Mouse (Mus musculus) midbrain, embryonic 13.5 days (tissue): ENCODE results near the gene Dlgap4. TPM values are rescaled to one million over a fixed set of nuclear protein-coding genes. Genes with fewer than 3 reads are reported as not detected.

ENCODE experiments used
- ATAC-seq: fragments of 200-750 bp; cut with Nextera tagmentation; 2 replicates; pipeline ENCODE4 v1.8.0; 2017; ENCODE audit warnings: mild to moderate bottlenecking, moderate TSS enrichment, moderate library complexity
- H3K27ac ChIP-seq: fragments of 300-500 bp; sonication (generic); 2 replicates; pipeline ENCODE4 v1.5.1; 2015; ENCODE audit warnings: inconsistent platforms, mild to moderate bottlenecking, moderate library complexity
- H3K27me3 ChIP-seq: fragments of 300-500 bp; sonication (generic); 2 replicates; pipeline ENCODE4 v1.6.1; 2015; ENCODE audit warnings: mild to moderate bottlenecking, inconsistent platforms
- H3K36me3 ChIP-seq: fragments of 300-500 bp; sonication (generic); 2 replicates; pipeline ENCODE4 v1.6.1; 2015; ENCODE audit warnings: mild to moderate bottlenecking, inconsistent platforms
- H3K4me1 ChIP-seq: fragments of 300-500 bp; sonication (generic); replicated peaks from 2 replicates; pipeline ENCODE4 v1.6.1; 2015; ENCODE audit warnings: inconsistent platforms
- H3K4me2 ChIP-seq: fragments of 300-500 bp; sonication (generic); replicated peaks from 2 replicates; pipeline ENCODE4 v1.6.1; 2015; ENCODE audit warnings: moderate library complexity, mild to moderate bottlenecking, inconsistent platforms
- H3K4me3 ChIP-seq: fragments of 300-500 bp; sonication (generic); replicated peaks from 2 replicates; pipeline ENCODE4 v1.5.1; 2015; ENCODE audit warnings: mild to moderate bottlenecking, inconsistent platforms
- H3K9ac ChIP-seq: fragments of 300-500 bp; sonication (generic); replicated peaks from 2 replicates; pipeline ENCODE4 v1.6.1; 2015; ENCODE audit warnings: mild to moderate bottlenecking, inconsistent platforms
- H3K9me3 ChIP-seq: fragments of 300-500 bp; sonication (generic); 2 replicates; pipeline ENCODE4 v1.6.1; 2016; ENCODE audit warnings: mild to moderate bottlenecking, inconsistent platforms
- WGBS: fragments of 180-500 bp; shearing (Covaris S2); methylation state at CpG from one replicate; pipeline ENCODE4 v1.1.7; 2015; 5-methylcytosine and 5-hydroxymethylcytosine counted together
- polyA plus RNA-seq: library from polyadenylated mRNA; unstranded; fragments of >200 nt; fragmentation: Nextera tagmentation; extraction: Ambion mirVana; gene quantifications from 2 replicates; pipeline ENCODE4 v1.2.1, GENCODE M21; 2015

The Dlgap4 gene
- polyA plus RNA-seq, 1 experiment from 2014 or later = 242 TPM

GRCm38 (mm10) chr2:156719549-156720312, 106.2 kb downstream of the Dlgap4 start:
- ATAC-seq = no peak; the same call in 1 of the 2 replicates
- Histone ChIP-seq H3K4me3 (peak overlapping the region; percentile 93), H3K9me3 (no peaks in the 10 kb centered on the region), H3K36me3 (0 out of 2 replicates have a peak, but pooled peaks cover under 1% of the 10 kb centered on the region), H3K27ac (peak overlapping the region; percentile 93), H3K9ac (peak overlapping the region; percentile 78), H3K4me1 (peaks cover 57% of the 10 kb centered on the region), H3K27me3 (no peaks in the 10 kb centered on the region), H3K4me2 (peak overlapping the region; percentile 81)
- 87% methylated on average over 8 of the region's 8 CpGs for WGBS

- no peaks in the 10 kb centered on the region for H3K27me3 ChIP-seq
- H3K9me3 ChIP-seq = no peaks in the 10 kb centered on the region
- peak overlapping the region; percentile 78 for H3K9ac ChIP-seq
- H3K27ac ChIP-seq = peak overlapping the region; percentile 93
- no peaks in the 10 kb centered on the region for H3K36me3 ChIP-seq
- peak; percentile 17; the same call in 1 of the 2 replicates for ATAC-seq
- WGBS = 1% methylated on average over 10 of the region's 10 CpGs
- peak overlapping the region; percentile 81 for H3K4me2 ChIP-seq
- peaks cover 63% of the 10 kb centered on the region for H3K4me1 ChIP-seq
- peak overlapping the region; percentile 93 for H3K4me3 ChIP-seq
Measured at GRCm38 (mm10) chr2:156720313-156720674, 106.8 kb downstream of the Dlgap4 start.

- Histone ChIP-seq H3K36me3 (no peaks in the 10 kb centered on the region), H3K9me3 (no peaks in the 10 kb centered on the region), H3K4me2 (peak overlapping the region; percentile 81), H3K27ac (peak overlapping the region; percentile 93), H3K4me1 (peaks cover 69% of the 10 kb centered on the region), H3K4me3 (peak overlapping the region; percentile 93), H3K27me3 (no peaks in the 10 kb centered on the region), H3K9ac (peak overlapping the region; percentile 99)
- ATAC-seq = peak; percentile 89
- WGBS = under 1% methylated on average over 103 of the region's 114 CpGs
Measured at GRCm38 (mm10) chr2:156720675-156721553, 107.4 kb downstream of the Dlgap4 start.

- Histone ChIP-seq H3K9ac (peak overlapping the region; percentile 99), H3K27ac (peak overlapping the region; percentile 93), H3K4me2 (peak overlapping the region; percentile 81), H3K36me3 (no peaks in the 10 kb centered on the region), H3K4me3 (peak overlapping the region; percentile 93), H3K9me3 (no peaks in the 10 kb centered on the region), H3K27me3 (no peaks in the 10 kb centered on the region), H3K4me1 (peaks cover 74% of the 10 kb centered on the region)
- ATAC-seq = 0 out of 2 replicates have a peak, but pooled peaks have one; percentile 3
- 0% methylated on average over 17 of the region's 17 CpGs for WGBS
Measured at GRCm38 (mm10) chr2:156721554-156722070, 108.1 kb downstream of the Dlgap4 start.

GRCm38 (mm10) chr2:156722071-156722575, 108.6 kb downstream of the Dlgap4 start:
- Histone ChIP-seq H3K4me3 (peak overlapping the region; percentile 93), H3K9me3 (no peaks in the 10 kb centered on the region), H3K27me3 (no peaks in the 10 kb centered on the region), H3K9ac (peak overlapping the region; percentile 99), H3K27ac (peak overlapping the region; percentile 93), H3K36me3 (no peaks in the 10 kb centered on the region), H3K4me1 (peaks cover 76% of the 10 kb centered on the region), H3K4me2 (peak overlapping the region; percentile 81)
- peak; percentile 19; the same call in 1 of the 2 replicates for ATAC-seq
- under 1% methylated on average over 15 of the region's 15 CpGs for WGBS

GRCm38 (mm10) chr2:156722752-156723151, 109.2 kb downstream of the Dlgap4 start:
- peak overlapping the region; percentile 93 for H3K4me3 ChIP-seq
- H3K4me2 ChIP-seq = peak overlapping the region; percentile 81
- H3K27me3 ChIP-seq = no peaks in the 10 kb centered on the region
- H3K27ac ChIP-seq = no peak overlapping the region
- no peak for ATAC-seq
- H3K36me3 ChIP-seq = no peaks in the 10 kb centered on the region
- 42% methylated on average over 5 of the region's 5 CpGs for WGBS
- peak overlapping the region; percentile 99 for H3K9ac ChIP-seq
- no peaks in the 10 kb centered on the region for H3K9me3 ChIP-seq
- peaks cover 73% of the 10 kb centered on the region for H3K4me1 ChIP-seq

- H3K4me1 ChIP-seq = peaks cover 73% of the 10 kb centered on the region
Measured at GRCm38 (mm10) chr2:156723899-156724523, 110.5 kb downstream of the Dlgap4 start.

GRCm38 (mm10) chr2:156724871-156725270, 111.4 kb downstream of the Dlgap4 start:
- Histone ChIP-seq H3K27me3 (no peaks in the 10 kb centered on the region), H3K27ac (no peak overlapping the region), H3K9ac (peak overlapping the region; percentile 52; the same call in 1 of the 2 replicates), H3K4me3 (0 out of 2 replicates have a peak overlapping the region, but pooled peaks have one; percentile 93), H3K9me3 (no peaks in the 10 kb centered on the region), H3K36me3 (no peaks in the 10 kb centered on the region), H3K4me1 (peaks cover 73% of the 10 kb centered on the region), H3K4me2 (peak overlapping the region; percentile 81)
- ATAC-seq = no peak
- 87% methylated on average over 4 of the region's 4 CpGs for WGBS

More at GRCm38 (mm10) chr2:156723899-156724523, 110.5 kb downstream of the Dlgap4 start:
- ATAC-seq = no peak
- Histone ChIP-seq H3K9ac (peak overlapping the region; percentile 49; the same call in 1 of the 2 replicates), H3K27me3 (no peaks in the 10 kb centered on the region), H3K9me3 (no peaks in the 10 kb centered on the region), H3K27ac (no peak overlapping the region), H3K4me3 (peak overlapping the region; percentile 93), H3K36me3 (no peaks in the 10 kb centered on the region), H3K4me2 (peak overlapping the region; percentile 81)
- WGBS = 72% methylated on average over 1 of the region's 1 CpGs

- Histone ChIP-seq H3K4me1 (peaks cover 80% of the 10 kb centered on the region), H3K4me3 (no peak overlapping the region), H3K9ac (peak overlapping the region; percentile 52), H3K4me2 (peak overlapping the region; percentile 81), H3K27ac (peak overlapping the region; percentile 64), H3K9me3 (no peaks in the 10 kb centered on the region), H3K36me3 (0 out of 2 replicates have a peak, but pooled peaks cover 3% of the 10 kb centered on the region), H3K27me3 (no peaks in the 10 kb centered on the region)
- 36% methylated on average over 7 of the region's 7 CpGs for WGBS
- no peak for ATAC-seq
Measured at GRCm38 (mm10) chr2:156726344-156726743, 112.8 kb downstream of the Dlgap4 start.

- Histone ChIP-seq H3K4me3 (no peak overlapping the region), H3K27me3 (no peaks in the 10 kb centered on the region), H3K4me1 (peaks cover 85% of the 10 kb centered on the region), H3K9ac (peak overlapping the region; percentile 52; the same call in 1 of the 2 replicates), H3K27ac (peak overlapping the region; percentile 64), H3K4me2 (peak overlapping the region; percentile 81), H3K9me3 (no peaks in the 10 kb centered on the region), H3K36me3 (0 out of 2 replicates have a peak, but pooled peaks cover 3% of the 10 kb centered on the region)
- 65% methylated on average over 3 of the region's 3 CpGs for WGBS
- ATAC-seq = no peak
Measured at GRCm38 (mm10) chr2:156726878-156727277, 113.4 kb downstream of the Dlgap4 start.
